Mouse (Mus musculus): ENCODE results near the gene Gm19426. TPM values are rescaled to one million over a fixed set of nuclear protein-coding genes. Genes with fewer than 3 reads are reported as not detected.
"Not testable (repeated sequence)": the region's sequence is repeated elsewhere in the genome, so short reads cannot be mapped to it uniquely, and the experiment has no call there.

The Gm19426 gene
- polyA plus RNA-seq, 1 experiment from 2014 or later = 13.7 TPM

DNA sequence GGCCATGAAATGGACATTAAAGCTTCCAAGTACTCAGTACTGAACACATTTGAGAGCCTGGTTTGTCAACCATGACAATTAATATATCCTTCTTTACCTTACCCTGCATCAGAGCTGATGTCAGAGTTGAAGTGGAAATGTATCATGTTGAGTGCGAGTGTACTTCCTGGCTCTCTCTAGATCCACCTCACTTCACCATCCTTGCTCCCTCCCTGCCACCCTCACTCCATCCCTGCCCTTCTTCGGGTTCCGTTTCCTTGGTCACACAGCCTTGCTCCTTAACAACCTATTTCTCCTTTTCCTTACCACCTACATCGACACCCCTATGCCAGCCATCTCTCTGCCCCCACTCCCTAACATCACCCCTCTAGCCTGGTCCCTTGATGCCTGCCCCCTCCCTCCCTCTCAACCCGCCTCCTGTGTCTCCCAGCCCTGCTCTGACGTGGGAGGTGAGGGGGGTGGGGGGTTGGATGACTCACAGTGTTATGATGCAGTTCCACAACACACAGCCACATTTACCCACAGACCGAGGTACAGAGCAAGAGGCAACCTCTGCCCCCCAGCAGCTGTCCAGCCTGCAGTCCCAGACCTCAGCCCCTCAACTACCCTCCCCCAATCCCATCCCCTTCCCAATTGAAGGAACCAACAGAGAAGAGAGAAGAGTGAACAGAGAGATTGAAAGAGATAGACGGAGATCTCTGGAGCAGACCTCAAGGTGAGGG lies 9.7 kb downstream of the Gm19426 start, which contains the start of gene Ypel4:
Gene Ypel4 (plus strand): TSS at position 480 of the 722 bp plus-strand sequence.
- peak; percentile 33 for ATAC-seq (replicated peaks; ENCODE audit: low FRiP score)
- H3K27ac ChIP-seq = peak within 1 kb of the TSS; percentile 25; the same call in 1 of the 2 replicates
- H3K4me2 ChIP-seq = peak within 1 kb of the TSS; percentile 72
- peaks cover 57% of the 10 kb centered on the region for H3K4me1 ChIP-seq
- H3K4me3 ChIP-seq (replicated peaks) = peak within 1 kb of the TSS; percentile 47
- WGBS = 1% methylated on average over 8 of the region's 8 CpGs
- H3K9me3 ChIP-seq (replicated peaks) = no peaks in the 10 kb centered on the region
- no peaks in the 10 kb centered on the region for H3K27me3 ChIP-seq
- peak within 1 kb of the TSS; percentile 50 for H3K9ac ChIP-seq
- no peaks in the 10 kb centered on the region for H3K36me3 ChIP-seq

DNA sequence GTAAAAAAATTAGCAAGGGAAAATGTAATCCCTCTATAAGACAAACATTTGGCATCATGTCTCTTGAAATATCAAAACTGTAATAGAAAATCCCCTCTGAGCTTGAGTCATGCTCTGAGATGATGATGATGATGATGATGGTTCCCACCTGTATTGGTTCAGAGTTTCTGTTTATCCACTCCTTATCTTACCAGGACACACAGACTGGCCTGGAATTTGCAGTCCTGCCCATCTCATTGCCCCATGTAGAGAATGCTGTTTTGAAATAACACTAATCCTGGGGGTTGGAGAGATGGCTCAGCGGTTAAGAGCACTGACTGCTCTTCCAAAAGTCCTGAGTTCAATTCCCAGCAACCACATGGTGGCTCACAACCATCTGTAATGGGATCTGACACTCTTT lies 11.1 kb downstream of the Gm19426 start:
- Histone ChIP-seq H3K4me1 (peaks cover 43% of the 10 kb centered on the region), H3K27ac (no peak overlapping the region), H3K36me3 (no peaks in the 10 kb centered on the region), H3K4me2 (no peak overlapping the region), H3K4me3 (replicated peaks) (no peak overlapping the region), H3K27me3 (no peaks in the 10 kb centered on the region), H3K9ac (no peak overlapping the region), H3K9me3 (replicated peaks) (no peaks in the 10 kb centered on the region)
- 80% methylated on average over 1 of the region's 1 CpGs for WGBS
- no peak for ATAC-seq (replicated peaks; ENCODE audit: low FRiP score)

DNA sequence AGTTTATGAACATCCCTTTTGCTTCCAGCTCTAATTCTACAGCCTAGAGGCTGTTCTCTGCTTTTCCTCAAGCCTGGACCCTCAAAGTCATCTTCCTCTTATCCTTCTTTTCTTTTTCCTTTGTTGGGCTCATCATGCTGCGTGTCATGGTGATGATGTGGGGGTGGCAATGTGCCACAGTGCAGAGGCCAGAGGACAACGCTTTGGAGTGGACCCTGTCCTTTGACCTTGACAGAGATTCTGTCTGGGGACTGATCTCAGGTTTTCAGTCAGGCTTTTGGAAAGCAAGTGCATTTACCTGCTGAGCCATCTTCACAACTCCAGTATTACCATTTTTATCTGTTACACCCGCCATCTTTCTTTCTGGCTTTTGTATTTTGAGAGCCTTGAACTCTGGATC lies 12.2 kb downstream of the Gm19426 start:
- Histone ChIP-seq H3K9ac (no peak overlapping the region), H3K9me3 (replicated peaks) (no peaks in the 10 kb centered on the region), H3K36me3 (no peaks in the 10 kb centered on the region), H3K27ac (no peak overlapping the region), H3K4me1 (peaks cover 36% of the 10 kb centered on the region), H3K4me3 (replicated peaks) (no peak overlapping the region), H3K27me3 (no peaks in the 10 kb centered on the region), H3K4me2 (no peak overlapping the region)
- 75% methylated on average over 3 of the region's 3 CpGs for WGBS
- no peak for ATAC-seq (replicated peaks; ENCODE audit: low FRiP score)

DNA sequence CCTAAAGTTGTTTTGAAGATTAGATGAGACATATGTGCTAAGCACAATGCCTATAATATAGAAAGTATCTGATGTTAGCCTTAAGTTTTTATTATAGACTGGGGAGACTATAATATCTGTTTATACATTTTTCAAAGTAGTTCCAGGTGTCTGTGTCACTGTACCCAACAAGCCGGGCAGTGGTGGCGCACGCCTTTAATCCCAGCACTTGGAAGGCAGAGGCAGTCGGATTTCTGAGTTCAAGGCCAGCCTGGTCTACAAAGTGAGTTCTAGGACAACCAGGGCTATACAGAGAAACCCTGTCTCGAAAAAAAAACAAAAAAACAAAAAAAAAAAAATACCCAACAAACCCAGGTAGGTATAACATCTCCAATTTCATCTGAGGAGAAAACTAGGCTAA lies 15.3 kb downstream of the Gm19426 start:
- H3K36me3 ChIP-seq = peaks cover 26% of the 10 kb centered on the region
- not testable (repeated sequence) for H3K9ac ChIP-seq; H3K4me2 ChIP-seq; ATAC-seq (replicated peaks; ENCODE audit: low FRiP score); H3K27ac ChIP-seq; H3K27me3 ChIP-seq; H3K9me3 ChIP-seq (replicated peaks)
- H3K4me1 ChIP-seq = peaks cover 20% of the 10 kb centered on the region
- H3K4me3 ChIP-seq (replicated peaks) = peak overlapping the region; percentile 57; the same call in 1 of the 2 replicates
- 81% methylated on average over 5 of the region's 5 CpGs for WGBS

DNA sequence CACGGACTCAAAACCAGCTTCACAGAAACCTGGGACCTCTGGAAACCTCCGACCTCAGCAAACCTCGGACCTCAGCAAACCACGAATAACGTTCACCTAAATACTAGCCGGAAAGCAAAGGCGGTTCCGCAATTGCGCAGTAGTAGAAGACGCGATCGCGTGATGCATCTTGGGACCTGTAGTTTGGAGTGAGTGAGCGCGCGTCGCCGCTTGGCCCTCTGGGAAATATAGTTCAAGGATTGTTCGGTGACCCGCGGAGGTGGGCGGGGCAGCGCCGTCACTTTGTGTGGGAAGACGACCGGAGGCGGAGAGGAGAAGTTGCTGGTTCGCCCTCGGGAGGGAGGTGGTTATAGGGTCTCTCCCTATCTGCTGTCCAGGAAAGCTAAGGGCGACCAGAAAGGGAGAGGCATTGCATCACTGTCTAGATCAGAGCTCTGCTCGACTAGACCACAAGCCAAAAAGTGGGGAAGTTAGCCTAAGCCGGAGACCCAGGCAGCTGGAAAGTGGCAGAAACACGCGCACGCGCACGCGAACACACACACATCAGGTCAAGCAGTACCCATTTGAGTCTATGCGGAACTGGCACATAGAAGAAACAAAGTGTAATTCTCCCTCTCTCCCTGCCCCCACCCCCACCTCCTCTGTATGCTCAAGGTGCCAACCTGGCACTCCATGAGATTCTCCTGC lies 16.1 kb downstream of the Gm19426 start, which contains the start of gene Clp1:
Gene Clp1 (minus strand): TSS at position 179 of the 687 bp plus-strand sequence.
- Histone ChIP-seq H3K9me3 (replicated peaks) (no peaks in the 10 kb centered on the region), H3K4me2 (peak within 1 kb of the TSS; percentile 67), H3K9ac (peak within 1 kb of the TSS; percentile 49), H3K4me1 (peaks cover 19% of the 10 kb centered on the region), H3K27me3 (no peaks in the 10 kb centered on the region), H3K4me3 (replicated peaks) (peak within 1 kb of the TSS; percentile 57), H3K36me3 (peaks cover 29% of the 10 kb centered on the region), H3K27ac (peak within 1 kb of the TSS; percentile 88)
- WGBS = under 1% methylated on average over 39 of the region's 39 CpGs
- ATAC-seq (replicated peaks; ENCODE audit: low FRiP score) = peak; percentile 98

DNA sequence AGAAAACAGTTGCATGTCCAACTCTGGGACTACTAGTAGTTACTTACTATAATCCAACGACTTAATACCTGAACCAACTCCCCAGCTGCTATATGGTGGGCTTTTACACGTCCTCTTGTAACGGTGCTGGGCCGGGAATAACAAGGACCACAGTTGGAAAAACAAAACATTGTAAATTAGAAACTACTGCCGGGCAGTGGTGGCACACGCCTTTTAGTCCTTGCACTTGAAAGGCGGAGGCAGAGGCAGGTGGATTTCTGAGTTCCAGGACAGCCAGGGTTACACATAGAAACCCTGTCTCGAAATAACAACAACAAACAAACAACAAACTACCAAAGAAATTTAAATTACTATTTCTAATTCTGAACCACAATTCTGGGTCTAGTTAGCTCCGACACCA lies 16.7 kb downstream of the Gm19426 start:
- H3K9ac ChIP-seq = peak overlapping the region; percentile 37
- no peaks in the 10 kb centered on the region for H3K27me3 ChIP-seq
- peak overlapping the region; percentile 57 for H3K4me3 ChIP-seq (replicated peaks)
- peaks cover 19% of the 10 kb centered on the region for H3K4me1 ChIP-seq
- ATAC-seq (replicated peaks; ENCODE audit: low FRiP score) = peak; percentile 15; the same call in 1 of the 2 replicates
- no peak overlapping the region for H3K27ac ChIP-seq
- H3K4me2 ChIP-seq = peak overlapping the region; percentile 67
- no peaks in the 10 kb centered on the region for H3K9me3 ChIP-seq (replicated peaks)
- H3K36me3 ChIP-seq = peaks cover 35% of the 10 kb centered on the region
- WGBS = 1% methylated on average over 9 of the region's 9 CpGs

DNA sequence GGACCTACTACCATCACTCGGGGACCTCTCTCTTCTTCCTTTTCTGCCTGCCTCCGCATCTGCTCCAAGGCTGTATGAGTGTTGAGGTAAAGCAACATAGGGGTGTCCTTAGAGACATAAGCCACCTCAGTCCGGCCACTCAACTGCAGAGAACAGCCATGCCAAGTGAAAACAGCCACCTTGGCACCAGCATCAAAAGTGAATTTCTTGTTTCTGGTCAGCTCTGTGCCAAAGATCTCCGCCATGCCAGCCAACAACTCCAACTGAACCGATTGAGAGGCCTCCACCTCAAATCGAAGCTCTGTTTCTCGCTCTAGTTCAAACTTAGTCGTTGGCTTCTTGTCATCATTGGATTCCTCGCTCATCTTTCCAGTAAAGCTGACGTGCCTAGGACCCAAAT lies 17.7 kb downstream of the Gm19426 start:
- H3K36me3 ChIP-seq = peaks cover 43% of the 10 kb centered on the region
- no peak for ATAC-seq (replicated peaks; ENCODE audit: low FRiP score)
- H3K9me3 ChIP-seq (replicated peaks) = no peaks in the 10 kb centered on the region
- peak overlapping the region; percentile 57; the same call in 1 of the 2 replicates for H3K4me3 ChIP-seq (replicated peaks)
- H3K27me3 ChIP-seq = no peaks in the 10 kb centered on the region
- peaks cover 19% of the 10 kb centered on the region for H3K4me1 ChIP-seq
- WGBS = 93% methylated on average over 10 of the region's 10 CpGs
- peak overlapping the region; percentile 67 for H3K4me2 ChIP-seq
- no peak overlapping the region for H3K27ac ChIP-seq
- 0 out of 2 replicates have a peak overlapping the region, but pooled peaks have one; percentile 17 for H3K9ac ChIP-seq

DNA sequence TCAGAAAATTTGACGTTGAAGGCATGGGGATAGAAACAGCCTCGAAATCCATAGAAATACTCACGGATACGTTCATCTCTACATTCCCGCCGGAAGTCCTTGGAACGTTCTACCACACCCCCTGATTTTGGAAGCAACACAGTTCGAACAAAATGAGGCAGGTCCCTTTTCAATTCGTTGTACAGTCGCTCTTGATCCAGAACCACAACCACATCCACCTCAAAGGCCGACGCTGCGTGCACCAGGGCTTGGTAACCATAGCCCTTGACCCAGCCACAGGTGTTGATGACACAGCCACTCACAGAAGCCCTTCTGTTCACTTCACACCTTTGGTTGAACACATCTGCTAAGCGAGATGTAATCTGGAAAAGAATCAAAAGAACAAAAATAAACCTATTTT lies 19.6 kb downstream of the Gm19426 start:
- no peaks in the 10 kb centered on the region for H3K9me3 ChIP-seq (replicated peaks)
- WGBS = 93% methylated on average over 14 of the region's 14 CpGs
- peaks cover 43% of the 10 kb centered on the region for H3K36me3 ChIP-seq
- ATAC-seq (replicated peaks; ENCODE audit: low FRiP score) = no peak
- peaks cover 19% of the 10 kb centered on the region for H3K4me1 ChIP-seq
- no peak overlapping the region for H3K4me2 ChIP-seq
- no peak overlapping the region for H3K27ac ChIP-seq
- no peak overlapping the region for H3K4me3 ChIP-seq (replicated peaks)
- H3K27me3 ChIP-seq = no peaks in the 10 kb centered on the region
- no peak overlapping the region for H3K9ac ChIP-seq

DNA sequence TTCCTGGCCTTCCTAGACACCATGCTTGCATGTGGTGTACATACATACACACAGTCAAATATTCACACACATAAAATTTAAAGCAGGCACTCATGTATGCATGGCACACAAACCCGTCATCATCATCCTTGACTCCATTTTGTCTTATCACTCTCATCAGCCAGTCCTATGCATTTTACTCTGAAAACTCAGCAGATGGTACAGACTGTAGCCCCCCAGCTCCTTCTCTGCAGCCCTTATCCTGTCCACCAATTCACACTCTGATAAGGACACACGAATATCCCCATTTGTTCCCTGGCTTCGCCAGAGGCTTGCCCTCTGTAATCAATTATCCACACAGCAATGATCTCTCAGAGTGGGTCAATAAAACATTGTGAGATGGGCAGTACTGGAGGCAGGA lies 22.3 kb downstream of the Gm19426 start:
- H3K4me3 ChIP-seq (replicated peaks) = no peak overlapping the region
- WGBS = 74% methylated on average over 3 of the region's 3 CpGs
- no peak overlapping the region for H3K27ac ChIP-seq
- no peaks in the 10 kb centered on the region for H3K9me3 ChIP-seq (replicated peaks)
- no peak overlapping the region for H3K9ac ChIP-seq
- H3K4me1 ChIP-seq = peaks cover 20% of the 10 kb centered on the region
- no peak overlapping the region for H3K4me2 ChIP-seq
- H3K27me3 ChIP-seq = no peaks in the 10 kb centered on the region
- ATAC-seq (replicated peaks; ENCODE audit: low FRiP score) = no peak
- H3K36me3 ChIP-seq = peaks cover 43% of the 10 kb centered on the region

DNA sequence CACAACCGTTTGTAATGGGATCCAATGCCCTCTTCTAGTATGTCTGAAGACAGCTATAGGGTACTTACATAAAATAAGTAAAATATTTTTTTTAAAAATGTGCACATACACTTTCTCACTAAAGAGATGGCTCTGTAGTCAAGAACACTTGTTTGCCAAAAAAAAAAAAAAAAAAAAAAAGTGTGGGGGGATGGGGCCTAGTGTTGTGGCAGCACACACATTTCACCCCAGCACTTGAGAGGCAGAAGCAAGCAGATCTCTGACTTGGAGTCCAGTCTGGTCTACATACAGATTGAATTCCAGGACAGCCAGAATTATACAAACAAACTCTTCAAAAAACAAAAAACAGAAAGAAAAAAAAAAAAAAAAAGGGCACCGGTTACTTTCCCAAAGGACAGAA lies 22.7 kb downstream of the Gm19426 start:
- no peaks in the 10 kb centered on the region for H3K27me3 ChIP-seq
- no peaks in the 10 kb centered on the region for H3K9me3 ChIP-seq (replicated peaks)
- H3K27ac ChIP-seq = no peak overlapping the region
- WGBS = 90% methylated on average over 2 of the region's 2 CpGs
- no peak overlapping the region for H3K4me2 ChIP-seq
- H3K36me3 ChIP-seq = peaks cover 41% of the 10 kb centered on the region
- peaks cover 16% of the 10 kb centered on the region for H3K4me1 ChIP-seq
- ATAC-seq (replicated peaks; ENCODE audit: low FRiP score) = no peak
- no peak overlapping the region for H3K4me3 ChIP-seq (replicated peaks)
- no peak overlapping the region for H3K9ac ChIP-seq

DNA sequence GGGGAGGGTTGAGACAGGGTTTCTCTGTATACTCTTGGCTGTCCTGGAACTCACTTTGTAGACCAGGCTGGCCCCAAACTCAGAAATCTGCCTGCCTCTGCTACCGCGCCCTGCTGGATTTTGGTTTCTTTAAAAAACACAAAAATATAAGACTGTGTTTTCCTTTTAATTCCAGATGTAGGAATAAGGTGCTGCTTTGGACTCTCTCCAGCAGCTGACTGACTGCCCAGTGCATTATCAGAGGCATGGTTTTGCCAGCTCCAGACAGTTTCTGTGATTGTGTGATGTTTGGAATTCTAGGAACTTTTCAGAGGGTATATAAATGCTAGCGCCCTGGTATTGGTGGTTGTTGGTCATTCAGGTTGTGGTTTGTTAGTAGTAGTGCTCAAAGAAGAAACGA lies 26.1 kb downstream of the Gm19426 start:
- Histone ChIP-seq H3K27ac (no peak overlapping the region), H3K9ac (no peak overlapping the region), H3K36me3 (peaks cover 15% of the 10 kb centered on the region), H3K4me3 (replicated peaks) (no peak overlapping the region), H3K27me3 (no peaks in the 10 kb centered on the region), H3K9me3 (replicated peaks) (no peaks in the 10 kb centered on the region), H3K4me2 (no peak overlapping the region), H3K4me1 (peaks cover 18% of the 10 kb centered on the region)
- ATAC-seq (replicated peaks; ENCODE audit: low FRiP score) = no peak
- WGBS = 96% methylated on average over 4 of the region's 4 CpGs

Data from kidney, embryonic 15.5 days (tissue).